Mouse (Mus musculus): ENCODE results near the gene Lig3. TPM values are rescaled to one million over a fixed set of nuclear protein-coding genes. Genes with fewer than 3 reads are reported as not detected.

Gene Lig3
- total RNA-seq, 1 experiment from 2014 or later: 18.8 TPM

DNA sequence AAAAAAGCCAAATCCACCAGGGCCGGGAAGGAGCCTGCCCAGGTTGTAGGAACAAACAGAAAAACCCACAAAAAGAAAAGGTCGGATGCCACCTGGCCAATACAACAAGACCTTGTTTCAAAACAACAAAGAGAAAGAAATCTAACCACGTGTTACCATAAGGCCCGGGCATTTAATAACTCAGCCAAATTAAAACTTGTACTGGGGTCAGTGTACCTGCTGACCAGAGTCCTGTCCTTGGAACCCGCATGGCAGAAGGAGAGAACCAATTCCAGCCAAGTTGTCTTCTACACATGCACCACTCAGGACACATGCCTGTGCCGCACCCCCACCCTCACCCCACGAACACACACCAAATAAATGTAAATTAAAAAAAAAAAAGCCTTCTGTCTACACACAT, 72.0 kb downstream of the Lig3 start:
- ATAC-seq (replicated peaks; ENCODE audit: insufficient number of reproducible peaks, low FRiP score, low TSS enrichment, poor library complexity, severe bottlenecking): no peak

Other genes starting within 250 kb of the Lig3 start
- gene Cct6b, start 16.8 kb upstream of the Lig3 start, total RNA-seq (2017): 0.29 to 0.64 TPM in 2 of 3 replicates, not detected in the other
- gene Zfp830, start 16.8 kb upstream of the Lig3 start, total RNA-seq (2017): 57.6 to 66.5 TPM (median 64.7 TPM) in 3 replicates
- 13.3 to 17.8 TPM (median 16.3 TPM) in 3 replicates for gene Rffl, start 90.1 kb downstream of the Lig3 start, total RNA-seq (2017)
- 7.7 to 17.1 TPM (median 16.1 TPM) in 3 replicates for gene Rad51d, start 109.5 kb downstream of the Lig3 start, total RNA-seq (2017)
- gene Fndc8, start 111.0 kb downstream of the Lig3 start, total RNA-seq (2017): not detected in 3 replicates
- 0.85 to 13.1 TPM (median 3.6 TPM) in 3 replicates for gene Nle1, start 127.3 kb downstream of the Lig3 start, total RNA-seq (2017)
- not detected in 3 replicates for gene Unc45b, start 129.4 kb downstream of the Lig3 start, total RNA-seq (2017)
- 16.5 to 25.2 TPM (median 20.3 TPM) in 3 replicates for gene Slfn5, start 170.2 kb downstream of the Lig3 start, total RNA-seq (2017)
- gene Slfn9, start 210.7 kb downstream of the Lig3 start, total RNA-seq (2017): 7.5 to 17.2 TPM (median 7.7 TPM) in 3 replicates
- 32.7 to 79.3 TPM (median 34.1 TPM) in 3 replicates for gene Slfn8, start 239.7 kb downstream of the Lig3 start, total RNA-seq (2017)

All from monocyte, adult 5-6 weeks (primary cell).